Mouse (Mus musculus) monocyte, adult 5-6 weeks (primary cell): ENCODE measurements around the gene R3hcc1l. TPM values are rescaled to one million over a fixed set of nuclear protein-coding genes. Genes with fewer than 3 reads are reported as not detected.

ENCODE experiments used
- ATAC-seq: fragments of 153-309, 156-312 bp; replicated peaks from 2 replicates; pipeline ENCODE4 v1.8.0; 2017; ENCODE audit warnings: mild to moderate bottlenecking; ENCODE audit not compliant: low TSS enrichment, insufficient number of reproducible peaks, severe bottlenecking, poor library complexity, low FRiP score
- total RNA-seq: library from RNA; stranded (forward); fragments of 200-1000, 200-491, 200-594 nt; gene quantifications from 3 replicates; pipeline ENCODE4 v1.2.3, GENCODE M21; 2017

R3hcc1l gene
- total RNA-seq, 1 experiment from 2014 or later, result 78.7 TPM

- no peak for ATAC-seq
Observed at GRCm38 (mm10) chr19:42538911-42539310, 20.4 kb downstream of the R3hcc1l start.

DNA sequence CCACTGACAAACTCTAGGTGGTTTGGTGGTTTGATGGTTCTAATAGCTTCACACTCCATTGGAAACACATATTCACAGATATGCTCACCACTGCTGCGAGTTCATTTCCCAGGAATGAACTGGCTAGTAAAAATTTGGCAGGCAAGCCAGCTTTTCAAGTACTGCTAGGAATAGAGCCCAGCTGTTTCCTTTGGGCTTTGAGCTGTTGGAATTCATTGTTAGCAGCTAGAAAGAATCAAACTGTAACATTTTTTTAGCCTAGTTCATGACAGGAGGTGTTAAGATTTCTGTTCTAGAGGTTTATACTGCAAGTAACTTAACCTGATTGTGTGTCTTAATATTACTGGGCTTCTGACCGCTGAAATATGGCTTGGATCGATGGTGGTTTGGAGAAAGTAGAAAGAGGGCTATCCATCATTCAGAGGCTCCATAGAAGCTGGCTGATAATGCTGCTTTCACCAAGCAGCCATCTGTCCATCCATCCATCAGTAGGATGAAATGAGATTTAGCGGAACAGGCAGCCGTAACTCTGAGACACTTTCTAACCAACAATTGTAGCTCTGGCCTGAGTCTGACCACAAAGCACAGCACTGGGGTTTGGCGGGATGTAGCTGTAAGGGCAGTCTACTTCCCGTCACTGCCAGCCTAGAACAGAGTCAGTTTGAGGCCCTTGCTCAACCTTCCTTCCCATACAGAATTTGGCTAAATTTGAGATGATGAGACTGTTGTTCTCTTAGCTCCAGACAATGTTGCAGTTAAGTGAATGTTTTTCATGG, 21.0 kb downstream of the R3hcc1l start:
- peak; percentile 53; the same call in 1 of the 2 replicates for ATAC-seq

DNA sequence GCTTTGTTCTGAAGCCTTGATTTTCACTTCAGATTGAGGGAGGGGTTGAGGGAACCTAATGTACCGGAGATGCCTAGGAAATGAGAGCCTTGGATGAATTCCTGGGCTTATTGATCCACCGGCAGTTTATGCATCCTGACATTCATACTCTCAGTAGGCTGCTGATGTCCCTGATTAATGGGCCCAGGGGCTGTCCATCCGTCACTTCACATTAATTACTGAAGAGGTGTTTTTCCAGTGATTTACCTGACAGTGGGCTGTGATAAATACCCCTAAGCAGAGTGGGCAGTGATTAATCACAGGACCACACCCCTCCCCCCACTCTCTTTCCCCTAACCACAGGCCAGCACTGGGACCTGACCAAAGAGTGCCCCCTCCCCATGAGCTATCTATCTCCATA, 22.1 kb downstream of the R3hcc1l start:
- no peak for ATAC-seq

DNA sequence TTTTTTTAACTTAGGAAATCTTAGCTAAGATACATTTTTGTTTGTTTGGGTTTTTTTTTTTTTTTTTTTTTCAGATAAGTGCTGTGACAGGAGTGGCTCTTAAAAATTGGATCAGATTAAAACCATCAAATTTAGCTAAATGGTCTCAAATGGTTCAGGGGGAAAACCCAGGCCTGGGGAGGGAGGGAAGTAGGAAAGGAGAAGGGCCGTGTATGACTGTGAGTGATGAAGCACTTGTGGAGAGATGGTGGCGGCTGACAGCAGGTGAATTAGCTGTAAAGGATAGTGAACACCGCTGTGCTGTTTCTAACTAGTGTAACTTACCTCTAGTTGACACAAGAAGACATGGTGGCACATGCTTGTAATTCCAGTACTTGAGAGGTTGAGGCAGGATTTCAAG, 40.1 kb downstream of the R3hcc1l start:
- ATAC-seq, result no peak

- ATAC-seq, result no peak
Observed at GRCm38 (mm10) chr19:42561991-42562390, 43.4 kb downstream of the R3hcc1l start.

- ATAC-seq, result no peak
Observed at GRCm38 (mm10) chr19:42562981-42563380, 44.4 kb downstream of the R3hcc1l start.

GRCm38 (mm10) chr19:42563726-42564270, 45.2 kb downstream of the R3hcc1l start:
- no peak for ATAC-seq

DNA sequence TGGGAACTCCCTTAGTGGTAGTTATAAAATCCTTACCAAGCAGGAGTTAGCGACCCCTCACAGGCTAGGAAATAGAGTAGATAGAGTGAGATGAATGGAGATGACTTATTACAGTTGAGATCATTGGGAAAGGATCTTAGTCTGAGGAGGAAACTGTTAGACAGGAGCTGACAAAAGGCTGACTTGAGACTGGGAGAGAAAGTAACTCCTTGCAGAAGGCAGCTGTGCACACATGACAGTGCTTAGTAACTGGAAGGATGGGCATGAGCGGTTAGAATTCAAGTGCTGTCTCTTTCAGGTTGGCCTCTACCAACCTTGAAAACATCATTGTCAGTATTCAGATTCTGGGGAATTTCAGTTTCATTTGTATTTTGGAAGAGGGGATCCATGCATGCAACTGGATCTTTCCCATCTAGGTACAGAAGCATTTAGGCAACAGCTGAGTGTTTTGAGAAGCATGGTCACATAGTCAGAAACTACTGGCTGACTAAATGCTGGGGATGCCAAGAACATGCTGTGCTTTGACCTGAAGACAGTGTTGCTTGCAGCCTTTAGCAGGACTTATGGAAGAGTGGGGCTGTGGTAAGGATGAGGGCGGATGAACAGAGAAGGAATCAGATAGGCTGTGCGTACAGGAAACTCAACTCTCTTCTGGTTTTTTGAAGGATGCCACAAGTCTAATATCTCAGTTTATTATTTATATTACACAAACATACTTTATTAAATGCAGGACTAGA, 47.9 kb downstream of the R3hcc1l start:
- no peak for ATAC-seq

DNA sequence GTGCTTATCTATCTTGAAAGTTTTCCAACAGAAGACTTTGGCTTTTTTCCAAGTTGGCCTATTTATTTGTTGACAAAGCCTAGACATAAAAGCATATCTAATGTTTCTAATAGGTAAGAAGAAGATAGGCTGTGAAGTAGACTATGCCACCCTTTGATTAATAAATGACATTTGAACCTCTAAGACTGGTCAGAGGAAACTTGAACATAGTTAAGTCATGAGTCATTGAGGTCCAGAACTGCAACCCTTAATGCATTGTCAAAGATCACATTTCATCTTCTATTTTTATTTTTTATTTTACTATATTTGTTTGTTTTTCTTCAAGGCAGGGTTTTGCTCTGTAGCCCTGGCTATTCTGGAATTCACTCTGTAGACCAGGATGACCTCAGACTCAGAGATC, 48.5 kb downstream of the R3hcc1l start:
- ATAC-seq, result no peak

DNA sequence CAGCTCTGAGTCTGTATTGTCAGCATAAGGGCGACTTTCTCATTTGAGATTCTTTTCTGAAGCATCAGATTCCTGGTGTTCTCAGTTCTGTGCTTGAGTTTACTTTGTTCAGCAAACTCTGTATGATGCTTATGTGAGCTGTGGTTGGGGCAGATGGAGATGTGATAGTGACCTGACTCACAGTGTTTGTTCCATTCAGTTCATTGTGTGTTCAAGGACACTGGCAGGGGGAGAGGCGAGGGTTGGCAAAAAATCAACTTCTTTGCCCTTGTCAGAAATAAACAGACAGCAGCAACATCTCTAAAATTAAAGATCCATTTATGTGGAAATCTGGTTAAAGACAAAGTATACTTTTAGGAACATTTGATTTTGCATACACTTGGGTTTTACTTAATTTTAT, 50.5 kb downstream of the R3hcc1l start:
- ATAC-seq, result no peak

- no peak for ATAC-seq
Observed at GRCm38 (mm10) chr19:42571291-42571690, 52.7 kb downstream of the R3hcc1l start.

- no peak for ATAC-seq
Observed at GRCm38 (mm10) chr19:42575317-42575716, 56.8 kb downstream of the R3hcc1l start.

GRCm38 (mm10) chr19:42576856-42577255, 58.3 kb downstream of the R3hcc1l start:
- ATAC-seq, result no peak

- no peak for ATAC-seq
Observed at GRCm38 (mm10) chr19:42578631-42579030, 60.1 kb downstream of the R3hcc1l start.

GRCm38 (mm10) chr19:42580701-42581100, 62.1 kb downstream of the R3hcc1l start:
- no peak for ATAC-seq

DNA sequence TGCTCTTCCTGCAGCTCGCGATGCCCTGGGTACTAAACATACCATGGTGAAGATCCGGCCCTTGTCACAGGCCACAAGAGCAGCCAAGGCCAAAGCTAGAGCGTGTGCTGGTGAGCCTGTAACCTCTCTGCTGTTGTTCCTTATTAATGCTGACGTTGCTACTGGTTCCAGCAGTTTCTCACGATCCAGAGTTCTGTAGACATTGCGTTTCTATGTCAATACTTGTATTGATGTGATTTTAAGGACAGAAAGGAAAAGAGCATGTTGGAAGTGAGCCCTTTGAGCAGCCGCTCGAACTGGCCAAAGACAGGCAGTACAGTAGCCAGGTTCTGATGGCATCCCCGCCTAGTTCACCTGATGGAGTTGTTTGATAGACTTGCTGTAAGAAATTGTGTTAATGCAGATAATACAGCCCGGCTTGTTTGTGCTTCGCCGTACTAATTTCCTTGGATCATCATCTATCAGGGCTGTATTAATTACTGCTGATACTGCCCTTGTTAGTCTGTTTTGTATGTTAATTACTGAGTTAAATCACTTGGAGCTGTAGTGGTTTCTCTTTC, 64.3 kb downstream of the R3hcc1l start:
- ATAC-seq, result no peak

DNA sequence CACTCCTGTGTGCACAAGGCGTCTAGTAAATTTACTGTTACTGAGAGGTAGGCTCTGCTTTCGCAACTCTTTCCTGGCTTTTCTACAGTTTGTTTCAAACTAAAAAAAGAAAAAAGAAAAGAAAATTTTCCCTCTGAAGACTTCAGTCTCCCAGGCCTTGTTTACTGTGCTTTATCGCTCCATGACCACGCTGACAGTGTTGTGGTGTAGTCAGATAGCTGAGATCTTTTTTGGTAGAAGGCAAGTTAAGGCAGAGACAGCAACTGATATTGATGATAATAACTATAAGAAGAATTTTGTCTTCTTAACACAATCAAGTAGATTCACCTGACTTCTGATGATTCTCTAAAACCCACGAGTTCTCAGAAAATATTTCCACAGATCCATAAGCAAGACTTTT, 65.1 kb downstream of the R3hcc1l start:
- no peak for ATAC-seq

DNA sequence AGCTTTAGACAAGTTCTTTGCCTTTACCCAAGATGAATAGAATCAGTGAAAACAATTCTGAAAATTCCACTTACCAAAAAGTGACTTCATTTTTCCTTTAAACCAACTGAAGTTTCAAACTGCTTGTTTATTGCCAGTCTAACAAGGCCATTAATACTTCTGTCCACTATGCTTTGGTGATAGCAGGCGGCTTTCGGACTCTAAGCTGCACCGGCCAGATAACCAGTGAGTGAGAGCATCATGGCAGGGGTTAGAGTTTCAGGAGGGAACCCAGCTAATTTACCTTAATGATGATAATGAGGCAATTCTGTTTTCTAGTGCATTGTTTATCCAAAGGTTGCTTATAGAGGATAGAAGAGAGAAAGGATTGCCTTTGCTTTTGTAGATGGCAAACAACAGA, 65.6 kb downstream of the R3hcc1l start:
- no peak for ATAC-seq

DNA sequence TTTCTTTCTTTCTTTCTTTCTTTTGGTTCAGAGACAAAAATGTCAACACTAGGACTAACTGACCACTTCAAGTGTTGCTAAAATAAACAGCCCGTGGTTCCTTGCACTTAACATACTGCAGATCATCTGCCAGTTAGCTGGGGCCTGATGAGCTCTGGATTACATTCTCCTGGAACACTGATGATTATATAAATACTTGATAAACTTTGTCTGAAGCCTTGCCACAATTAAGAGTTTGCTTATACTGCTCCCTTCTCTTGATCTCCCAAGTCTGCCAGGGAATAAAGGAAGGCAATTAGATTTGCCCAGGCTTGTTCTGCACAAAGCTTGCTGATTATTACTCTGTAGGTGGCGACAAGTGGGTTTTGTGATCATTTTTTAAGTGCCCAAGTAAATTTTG, 69.1 kb downstream of the R3hcc1l start:
- ATAC-seq, result no peak

GRCm38 (mm10) chr19:42589246-42589645, 70.7 kb downstream of the R3hcc1l start:
- no peak for ATAC-seq
